Mouse (Mus musculus) intestine, embryonic 16.5 days (tissue): ENCODE measurements around the gene Mrpl18. TPM values are rescaled to one million over a fixed set of nuclear protein-coding genes. Genes with fewer than 3 reads are reported as not detected.

Source experiments
- ATAC-seq: fragments of 200-750 bp; cut with Nextera tagmentation; 2 replicates; pipeline ENCODE4 v1.8.0; 2017; ENCODE audit warnings: moderate TSS enrichment, moderate library complexity
- H3K27ac ChIP-seq: fragments of 300-500 bp; sonication (generic); 2 replicates; pipeline ENCODE4 v1.5.1; 2014; ENCODE audit warnings: mild to moderate bottlenecking, low read length
- H3K27me3 ChIP-seq: fragments of 300-500 bp; sonication (generic); replicated peaks from 2 replicates; pipeline ENCODE4 v1.6.1; 2014; ENCODE audit warnings: low read length, control low read depth, mixed read lengths; ENCODE audit not compliant: control insufficient read depth, insufficient read depth
- H3K36me3 ChIP-seq: fragments of 300-500 bp; sonication (generic); 2 replicates; pipeline ENCODE4 v1.6.1; 2014; ENCODE audit warnings: low read length, control low read depth; ENCODE audit not compliant: control insufficient read depth, insufficient read depth
- H3K4me1 ChIP-seq: fragments of 300-500 bp; sonication (generic); 2 replicates; pipeline ENCODE4 v1.6.1; 2014; ENCODE audit warnings: low read length, control low read depth, mixed read lengths; ENCODE audit not compliant: control insufficient read depth, insufficient read depth
- H3K4me2 ChIP-seq: fragments of 300-500 bp; sonication (generic); 2 replicates; pipeline ENCODE4 v1.6.1; 2014; ENCODE audit warnings: low read depth, low read length, control low read depth
- H3K4me3 ChIP-seq: fragments of 300-500 bp; sonication (generic); 2 replicates; pipeline ENCODE4 v1.5.1; 2014; ENCODE audit warnings: mild to moderate bottlenecking, low read length
- H3K9ac ChIP-seq: fragments of 300-500 bp; sonication (generic); 2 replicates; pipeline ENCODE4 v1.6.1; 2014; ENCODE audit warnings: low read depth, low read length
- H3K9me3 ChIP-seq: fragments of 300-500 bp; sonication (generic); 2 replicates; pipeline ENCODE4 v1.6.1; 2016; ENCODE audit warnings: low read length, control low read depth; ENCODE audit not compliant: control insufficient read depth
- WGBS: fragments of 180-500 bp; shearing (Covaris S2); extraction: QIAGEN DNeasy Blood & Tissue Kit; methylation state at CpG from one replicate; pipeline ENCODE4 v1.1.7; 2014; 5-methylcytosine and 5-hydroxymethylcytosine counted together
- microRNA-seq: library from miRNA; unstranded; fragments of <30 nt; microRNA quantifications from one replicate; pipeline ENCODE4, GENCODE M21; 2016
- polyA plus RNA-seq: library from polyadenylated mRNA; unstranded; fragments of >200 nt; fragmentation: Nextera tagmentation; extraction: Ambion mirVana; gene quantifications from 2 replicates; pipeline ENCODE4 v1.2.1, GENCODE M21; 2015

The Mrpl18 gene
- polyA plus RNA-seq, 1 experiment from 2014 or later, result 183 TPM

DNA sequence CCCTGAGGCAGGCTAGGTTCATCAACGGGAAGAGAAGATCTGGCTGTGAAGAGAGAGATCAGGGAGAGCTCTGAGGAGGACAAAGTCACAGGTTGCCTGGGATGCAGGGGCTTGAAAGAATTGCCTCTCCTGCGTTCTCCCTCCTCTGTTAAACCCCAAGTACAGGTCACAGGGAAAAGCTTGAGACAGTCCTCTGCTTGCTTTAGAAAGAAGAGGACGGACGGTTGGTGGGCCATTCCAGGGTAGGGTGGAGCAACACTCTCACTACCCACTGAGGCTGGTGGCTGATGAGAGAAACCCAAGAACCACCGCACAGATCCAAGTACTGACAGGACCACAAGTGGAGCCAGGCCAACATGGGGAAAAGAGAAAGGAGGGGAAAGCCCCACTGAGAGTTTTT lies 40.4 kb downstream of the Mrpl18 start, which contains the start of gene Mrgprh:
Mrgprh (plus strand) TSS at position 301 of the 400 bp plus-strand sequence.
- Histone ChIP-seq H3K4me2 (no peak within 1 kb of the TSS), H3K9ac (no peak within 1 kb of the TSS), H3K27me3 (0 out of 2 replicates have a peak, but pooled peaks cover 2% of the 10 kb centered on the region), H3K9me3 (no peaks in the 10 kb centered on the region), H3K4me1 (0 out of 2 replicates have a peak, but pooled peaks cover 3% of the 10 kb centered on the region), H3K36me3 (no peaks in the 10 kb centered on the region), H3K4me3 (no peak within 1 kb of the TSS), H3K27ac (no peak within 1 kb of the TSS)
- no peak for ATAC-seq
- WGBS, result 79% methylated on average over 5 of the region's 5 CpGs

DNA sequence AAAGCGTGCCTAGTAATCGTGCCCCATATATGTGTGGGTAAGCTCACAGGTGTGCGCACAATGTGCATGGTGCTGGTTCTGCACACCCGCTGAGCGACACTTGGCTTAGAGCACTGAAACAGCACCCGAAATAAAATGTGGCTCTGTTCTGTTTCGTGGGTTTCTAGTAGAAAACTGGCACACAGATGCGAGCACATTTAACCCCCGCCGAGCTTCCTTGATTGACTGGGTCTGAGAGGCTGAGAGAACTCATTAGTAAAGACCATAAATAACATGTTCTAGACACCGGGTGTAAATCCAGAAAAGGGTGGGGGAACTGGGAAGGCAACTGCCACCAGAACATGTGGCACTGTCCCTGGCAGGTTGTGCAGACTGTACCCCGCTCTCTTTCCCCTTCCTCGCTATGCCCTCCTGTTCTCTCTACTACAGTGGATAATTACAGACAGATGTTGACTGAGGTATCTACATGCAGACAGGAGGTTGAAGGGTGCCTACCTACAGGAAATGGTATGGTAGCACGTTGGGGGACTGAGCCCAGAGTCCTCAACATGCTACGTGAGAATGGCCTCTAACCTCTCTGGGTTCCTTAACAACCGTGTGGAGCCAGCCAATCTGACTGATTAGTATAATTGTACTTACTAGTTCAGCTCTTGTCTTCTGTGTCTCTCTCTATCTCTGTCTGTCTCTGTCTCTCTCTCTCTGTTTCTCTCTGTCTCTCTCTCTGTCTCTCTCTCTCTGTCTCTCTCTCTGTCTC lies 43.7 kb downstream of the Mrpl18 start:
- H3K9ac ChIP-seq, result no peak overlapping the region
- H3K4me1 ChIP-seq, result no peaks in the 10 kb centered on the region
- no peak overlapping the region for H3K4me3 ChIP-seq
- no peaks in the 10 kb centered on the region for H3K9me3 ChIP-seq
- H3K4me2 ChIP-seq, result no peak overlapping the region
- H3K27me3 ChIP-seq, result 0 out of 2 replicates have a peak, but pooled peaks cover 2% of the 10 kb centered on the region
- ATAC-seq, result no peak
- H3K27ac ChIP-seq, result no peak overlapping the region
- 67% methylated on average over 16 of the region's 16 CpGs for WGBS
- no peaks in the 10 kb centered on the region for H3K36me3 ChIP-seq

DNA sequence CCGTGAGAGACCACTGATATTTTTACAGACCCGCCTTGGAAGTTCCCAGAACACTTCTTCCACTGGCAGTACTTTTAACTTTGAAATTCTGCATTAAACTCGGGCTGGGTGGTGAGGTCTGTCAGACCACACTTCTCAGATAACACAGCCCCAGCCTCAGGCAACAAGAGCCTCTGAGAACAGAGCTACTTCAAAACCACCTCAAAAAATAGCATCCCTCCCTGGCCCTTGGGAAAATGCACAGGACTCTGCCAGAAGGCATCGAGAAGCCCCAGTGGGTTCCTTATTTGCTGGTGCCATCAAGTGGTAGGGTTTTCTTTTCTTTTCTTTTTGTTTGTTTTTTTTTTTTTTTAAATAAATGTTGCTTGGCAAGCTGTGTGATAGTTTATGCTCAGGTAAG lies 47.5 kb downstream of the Mrpl18 start:
- H3K4me2 ChIP-seq, result no peak overlapping the region
- H3K27me3 ChIP-seq, result 0 out of 2 replicates have a peak, but pooled peaks cover 2% of the 10 kb centered on the region
- WGBS, result 22% methylated on average over 4 of the region's 4 CpGs
- H3K4me1 ChIP-seq, result 0 out of 2 replicates have a peak, but pooled peaks cover 4% of the 10 kb centered on the region
- H3K9ac ChIP-seq, result no peak overlapping the region
- no peaks in the 10 kb centered on the region for H3K36me3 ChIP-seq
- no peaks in the 10 kb centered on the region for H3K9me3 ChIP-seq
- H3K4me3 ChIP-seq, result no peak overlapping the region
- H3K27ac ChIP-seq, result no peak overlapping the region
- no peak for ATAC-seq

DNA sequence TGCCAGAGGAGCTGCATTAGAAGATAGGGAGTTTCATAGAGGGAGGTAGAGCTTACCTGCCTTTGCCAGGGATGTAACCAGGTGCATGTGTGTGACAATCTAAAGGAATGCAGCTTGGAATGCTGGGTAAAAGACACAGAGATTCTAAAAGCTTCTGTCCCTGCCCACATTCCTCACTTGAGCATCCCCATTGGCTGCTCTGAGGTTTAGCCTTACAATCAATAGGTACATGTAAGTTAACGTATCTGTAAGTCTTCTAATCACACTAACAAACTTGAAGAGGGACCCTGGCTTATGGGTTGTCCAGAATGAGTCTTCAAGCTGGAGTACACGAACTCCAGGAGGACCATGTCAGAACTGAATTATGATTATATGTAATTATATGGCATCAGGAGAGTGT lies 48.1 kb downstream of the Mrpl18 start, which contains the start of gene Mas1:
Mas1 (minus strand) TSS at position 101 of the 400 bp plus-strand sequence.
- 31% methylated on average over 2 of the region's 2 CpGs for WGBS
- ATAC-seq, result no peak
- Histone ChIP-seq H3K4me1 (0 out of 2 replicates have a peak, but pooled peaks cover 4% of the 10 kb centered on the region), H3K9me3 (no peaks in the 10 kb centered on the region), H3K4me2 (no peak within 1 kb of the TSS), H3K4me3 (no peak within 1 kb of the TSS), H3K27me3 (0 out of 2 replicates have a peak, but pooled peaks cover 2% of the 10 kb centered on the region), H3K9ac (no peak within 1 kb of the TSS), H3K36me3 (no peaks in the 10 kb centered on the region), H3K27ac (no peak within 1 kb of the TSS)

DNA sequence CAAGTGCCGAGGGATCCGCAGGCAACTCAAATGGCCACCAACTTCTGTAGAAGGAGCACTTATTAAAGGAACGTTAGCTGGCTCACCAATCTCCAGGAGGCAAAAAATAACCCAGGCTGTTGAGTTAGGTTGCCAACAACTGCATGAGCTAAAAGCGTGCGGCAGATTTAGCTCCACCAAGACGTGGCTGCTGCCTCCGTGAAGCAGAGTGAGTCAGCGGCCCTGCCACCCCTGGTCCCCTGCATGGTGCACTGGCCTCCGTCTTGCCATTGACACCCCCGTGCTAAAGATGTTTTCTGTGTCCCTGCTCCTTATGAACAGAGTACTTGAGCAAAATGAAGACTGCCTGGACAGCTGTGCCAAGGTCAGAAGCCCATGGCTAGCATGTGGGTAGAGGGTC lies 49.3 kb downstream of the Mrpl18 start:
- no peaks in the 10 kb centered on the region for H3K36me3 ChIP-seq
- H3K9ac ChIP-seq, result no peak overlapping the region
- 88% methylated on average over 10 of the region's 10 CpGs for WGBS
- H3K4me2 ChIP-seq, result no peak overlapping the region
- H3K4me1 ChIP-seq, result 0 out of 2 replicates have a peak, but pooled peaks cover 4% of the 10 kb centered on the region
- no peak for ATAC-seq
- H3K27ac ChIP-seq, result no peak overlapping the region
- no peak overlapping the region for H3K4me3 ChIP-seq
- H3K9me3 ChIP-seq, result no peaks in the 10 kb centered on the region
- 0 out of 2 replicates have a peak, but pooled peaks cover 2% of the 10 kb centered on the region for H3K27me3 ChIP-seq

DNA sequence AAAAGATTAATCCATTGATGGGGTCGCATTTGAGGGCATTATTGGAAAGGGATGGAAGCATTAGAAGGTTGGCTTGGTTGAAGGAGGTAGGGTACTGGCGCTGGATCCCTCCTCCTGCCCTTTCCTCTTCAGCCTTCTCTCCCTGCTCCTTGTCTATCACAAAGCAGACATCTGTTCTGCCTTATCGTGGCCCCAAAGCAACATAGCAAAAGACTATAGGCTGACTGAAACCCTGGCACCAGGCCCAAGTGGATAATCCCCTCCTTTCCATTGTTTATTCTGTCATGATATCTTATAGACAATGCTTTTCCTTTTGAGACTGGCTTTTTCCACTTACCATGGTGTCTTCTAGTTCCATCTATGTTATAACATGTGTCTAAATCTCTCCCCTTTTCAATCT lies 50.7 kb downstream of the Mrpl18 start:
- no peak overlapping the region for H3K9ac ChIP-seq
- H3K27me3 ChIP-seq, result no peaks in the 10 kb centered on the region
- H3K36me3 ChIP-seq, result no peaks in the 10 kb centered on the region
- H3K9me3 ChIP-seq, result no peaks in the 10 kb centered on the region
- H3K4me1 ChIP-seq, result 0 out of 2 replicates have a peak, but pooled peaks cover 4% of the 10 kb centered on the region
- H3K27ac ChIP-seq, result no peak overlapping the region
- H3K4me2 ChIP-seq, result no peak overlapping the region
- WGBS, result 71% methylated on average over 3 of the region's 3 CpGs
- ATAC-seq, result no peak
- no peak overlapping the region for H3K4me3 ChIP-seq

DNA sequence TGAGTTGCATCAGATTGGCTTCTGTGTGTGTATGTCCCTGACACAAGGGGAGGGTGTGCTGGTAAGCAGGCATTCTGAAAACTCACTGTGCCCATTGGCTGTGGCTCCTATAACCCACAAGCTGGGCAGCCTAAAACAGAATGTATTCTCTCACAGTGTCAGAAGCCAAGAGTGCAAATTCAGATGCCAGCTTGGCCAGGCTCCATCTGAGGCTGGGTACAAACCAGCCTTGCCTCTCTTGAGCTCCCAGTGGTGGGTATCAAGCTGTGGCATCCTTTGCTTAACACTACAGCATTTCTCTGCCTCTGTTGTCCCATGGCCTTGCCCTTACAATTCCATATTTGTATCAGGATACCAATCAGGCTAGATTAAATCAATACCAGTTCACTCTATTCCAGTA lies 52.0 kb downstream of the Mrpl18 start:
- H3K27ac ChIP-seq, result no peak overlapping the region
- 0 out of 2 replicates have a peak, but pooled peaks cover 4% of the 10 kb centered on the region for H3K4me1 ChIP-seq
- H3K9ac ChIP-seq, result no peak overlapping the region
- H3K4me3 ChIP-seq, result no peak overlapping the region
- H3K36me3 ChIP-seq, result no peaks in the 10 kb centered on the region
- ATAC-seq, result no peak
- no peaks in the 10 kb centered on the region for H3K9me3 ChIP-seq
- no peaks in the 10 kb centered on the region for H3K27me3 ChIP-seq
- no peak overlapping the region for H3K4me2 ChIP-seq

Small RNAs within 50 kb of the gene (microRNA-seq; reads per million reads assigned to microRNA genes)
- gene Gm24085, result not detected

Other genes starting within 250 kb of the Mrpl18 start
- 0.31 and 0.32 TPM in 2 replicates for gene Slc22a1, start 240.5 kb downstream of the Mrpl18 start, polyA plus RNA-seq
- gene Igf2r, start 146.7 kb downstream of the Mrpl18 start, polyA plus RNA-seq, result 26.6 and 36.2 TPM in 2 replicates
- 0.28 and 0.78 TPM in 2 replicates for gene Mas1, start 48.2 kb downstream of the Mrpl18 start, polyA plus RNA-seq
- not detected in 2 replicates for gene Mrgprh, start 40.3 kb downstream of the Mrpl18 start, polyA plus RNA-seq
- gene Pnldc1, start 6.1 kb downstream of the Mrpl18 start, polyA plus RNA-seq, result 0.53 and 1.1 TPM in 2 replicates
- gene Tcp1, start 644 bp downstream of the Mrpl18 start, polyA plus RNA-seq, result 307 and 348 TPM in 2 replicates
- 0.91 and 0.99 TPM in 2 replicates for gene Acat3, start 24.3 kb upstream of the Mrpl18 start, polyA plus RNA-seq
- 253 and 259 TPM in 2 replicates for gene Acat2, start 44.4 kb upstream of the Mrpl18 start, polyA plus RNA-seq
- gene Wtap, start 77.8 kb upstream of the Mrpl18 start, polyA plus RNA-seq, result 86.6 and 96.8 TPM in 2 replicates
- 191 and 196 TPM in 2 replicates for gene Sod2, start 90.5 kb upstream of the Mrpl18 start, polyA plus RNA-seq
- gene Gpr31b, start 136.0 kb upstream of the Mrpl18 start, polyA plus RNA-seq, result not detected in 2 replicates
- 0.16 and 0.21 TPM in 2 replicates for gene Tcp10b, start 144.8 kb upstream of the Mrpl18 start, polyA plus RNA-seq
- not detected in 2 replicates for gene Unc93a, start 215.5 kb upstream of the Mrpl18 start, polyA plus RNA-seq